Mouse (Mus musculus) liver, embryonic 13.5 days (tissue): Measurements from ENCODE around the gene Prdm11. TPM values are rescaled to one million over a fixed set of nuclear protein-coding genes. Genes with fewer than 3 reads are reported as not detected.

Experiments used
- ATAC-seq: fragments of 200-750 bp; cut with Nextera tagmentation; 2 replicates; pipeline ENCODE4 v1.8.0; 2017; ENCODE audit warnings: low read depth, mild to moderate bottlenecking, moderate number of reproducible peaks, moderate library complexity
- DNase-seq: peaks from one replicate; pipeline ENCODE4 v3.0.0; 2022
- H3K27ac ChIP-seq: fragments of 300-500 bp; sonication (generic); 2 replicates; pipeline ENCODE4 v1.5.1; 2015; ENCODE audit warnings: moderate library complexity, mild to moderate bottlenecking, inconsistent platforms
- H3K27me3 ChIP-seq: fragments of 300-500 bp; sonication (generic); 2 replicates; pipeline ENCODE4 v1.6.1; 2015; ENCODE audit warnings: mild to moderate bottlenecking, inconsistent platforms
- H3K36me3 ChIP-seq: fragments of 300-500 bp; sonication (generic); 2 replicates; pipeline ENCODE4 v1.6.1; 2015; ENCODE audit warnings: mild to moderate bottlenecking, inconsistent platforms
- H3K4me1 ChIP-seq: fragments of 300-500 bp; sonication (generic); replicated peaks from 2 replicates; pipeline ENCODE4 v1.6.1; 2015; ENCODE audit warnings: inconsistent platforms
- H3K4me2 ChIP-seq: fragments of 300-500 bp; sonication (generic); 2 replicates; pipeline ENCODE4 v1.6.1; 2015; ENCODE audit warnings: inconsistent platforms, mild to moderate bottlenecking, moderate library complexity
- H3K4me3 ChIP-seq: fragments of 300-500 bp; sonication (generic); replicated peaks from 2 replicates; pipeline ENCODE4 v1.5.1; 2015; ENCODE audit warnings: mild to moderate bottlenecking, inconsistent platforms
- H3K9ac ChIP-seq: fragments of 300-500 bp; sonication (generic); 2 replicates; pipeline ENCODE4 v1.6.1; 2015; ENCODE audit warnings: mild to moderate bottlenecking, inconsistent platforms
- H3K9me3 ChIP-seq: fragments of 300-500 bp; sonication (generic); replicated peaks from 2 replicates; pipeline ENCODE4 v1.6.1; 2016; ENCODE audit warnings: inconsistent platforms
- WGBS: fragments of 180-500 bp; shearing (Covaris S2); methylation state at CpG from one replicate; pipeline ENCODE4 v1.1.7; 2015; ENCODE audit not compliant: insufficient replicate concordance; 5-methylcytosine and 5-hydroxymethylcytosine counted together
- polyA plus RNA-seq: library from polyadenylated mRNA; unstranded; fragments of >200 nt; fragmentation: Nextera tagmentation; extraction: Ambion mirVana; gene quantifications from 2 replicates; pipeline ENCODE4 v1.2.1, GENCODE M21; 2015

Prdm11 gene
- polyA plus RNA-seq, 1 experiment from 2014 or later: 3.7 TPM

DNA sequence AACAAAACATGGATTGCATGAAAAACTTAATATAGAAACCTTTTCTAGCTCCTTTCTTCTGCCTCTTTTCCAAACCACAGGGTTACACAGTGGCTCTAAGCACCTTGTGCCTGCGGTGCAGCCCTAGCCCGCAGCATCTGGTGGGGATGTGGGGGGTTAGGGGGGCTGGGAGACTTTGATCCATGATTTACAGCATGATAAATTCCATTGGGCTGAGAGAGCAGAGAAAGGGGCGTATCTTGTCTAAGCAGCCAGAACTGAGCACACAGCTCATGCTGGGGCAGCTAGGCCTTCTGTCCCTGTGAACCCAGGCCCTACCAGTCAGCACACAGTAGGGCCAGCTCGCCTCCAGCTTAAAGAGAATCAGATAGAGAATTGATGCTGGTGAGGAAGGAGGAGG is 40.9 kb downstream of the Prdm11 start:
- WGBS: 68% methylated on average over 4 of the region's 4 CpGs
- H3K4me1 ChIP-seq: peaks cover 34% of the 10 kb centered on the region
- H3K36me3 ChIP-seq: peaks cover 5% of the 10 kb centered on the region; the same call in 1 of the 2 replicates
- no peak overlapping the region for H3K4me3 ChIP-seq
- no peak overlapping the region for H3K9ac ChIP-seq
- no peaks in the 10 kb centered on the region for H3K9me3 ChIP-seq
- DNase-seq (no peak), ATAC-seq (no peak)
- H3K27me3 ChIP-seq: no peaks in the 10 kb centered on the region
- no peak overlapping the region for H3K27ac ChIP-seq
- no peak overlapping the region for H3K4me2 ChIP-seq

DNA sequence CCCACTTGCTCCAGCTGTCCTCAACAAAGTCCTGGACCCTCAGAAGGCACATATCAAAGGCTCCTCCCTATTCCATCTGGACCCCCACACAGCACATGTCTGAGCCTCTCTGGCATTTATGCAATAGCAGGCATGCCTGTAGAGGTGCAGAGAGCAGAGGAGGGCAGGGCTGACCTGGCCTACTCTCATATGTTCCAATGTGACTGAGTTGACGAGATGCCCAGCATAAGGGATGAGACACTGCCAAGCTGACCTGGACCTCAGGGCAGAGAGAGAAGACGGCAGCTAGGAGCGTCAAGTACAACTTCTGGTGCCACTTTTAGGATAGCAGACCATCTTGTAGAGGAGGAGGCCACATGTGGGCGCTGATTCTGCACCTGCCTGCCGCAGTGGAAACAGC is 54.0 kb downstream of the Prdm11 start:
- ATAC-seq (no peak), DNase-seq (no peak)
- no peak overlapping the region for H3K4me2 ChIP-seq
- no peak overlapping the region for H3K4me3 ChIP-seq
- H3K27me3 ChIP-seq: no peaks in the 10 kb centered on the region
- WGBS: 86% methylated on average over 5 of the region's 5 CpGs
- H3K4me1 ChIP-seq: peaks cover 31% of the 10 kb centered on the region
- H3K36me3 ChIP-seq: peaks cover 42% of the 10 kb centered on the region
- H3K27ac ChIP-seq: no peak overlapping the region
- H3K9me3 ChIP-seq: no peaks in the 10 kb centered on the region
- no peak overlapping the region for H3K9ac ChIP-seq

DNA sequence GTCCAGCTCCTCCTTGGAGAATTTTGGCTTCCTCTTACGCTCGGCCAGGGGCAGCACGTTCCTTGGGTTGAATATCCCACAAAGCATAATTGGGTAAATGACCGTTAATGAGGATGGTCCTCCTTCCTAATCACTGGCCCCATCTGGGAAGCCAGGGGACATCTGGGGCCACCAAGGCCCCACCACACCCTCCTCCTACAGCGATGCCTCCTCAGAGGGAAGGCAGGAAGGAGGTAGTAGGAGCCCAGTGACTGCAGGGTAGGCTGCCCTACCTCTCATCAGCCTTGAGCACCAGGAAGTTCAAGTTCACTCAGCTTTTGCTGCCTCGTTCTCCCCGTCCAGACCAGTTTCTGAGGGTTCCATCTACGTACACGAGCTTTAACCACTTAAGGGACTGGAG is 56.4 kb downstream of the Prdm11 start:
- ATAC-seq: no peak
- no peak overlapping the region for H3K9ac ChIP-seq
- H3K4me1 ChIP-seq: peaks cover 54% of the 10 kb centered on the region
- no peak overlapping the region for H3K27ac ChIP-seq
- peaks cover 48% of the 10 kb centered on the region for H3K36me3 ChIP-seq
- no peaks in the 10 kb centered on the region for H3K9me3 ChIP-seq
- H3K27me3 ChIP-seq: no peaks in the 10 kb centered on the region
- no peak overlapping the region for H3K4me3 ChIP-seq
- 60% methylated on average over 9 of the region's 9 CpGs for WGBS
- DNase-seq: no peak
- H3K4me2 ChIP-seq: no peak overlapping the region

DNA sequence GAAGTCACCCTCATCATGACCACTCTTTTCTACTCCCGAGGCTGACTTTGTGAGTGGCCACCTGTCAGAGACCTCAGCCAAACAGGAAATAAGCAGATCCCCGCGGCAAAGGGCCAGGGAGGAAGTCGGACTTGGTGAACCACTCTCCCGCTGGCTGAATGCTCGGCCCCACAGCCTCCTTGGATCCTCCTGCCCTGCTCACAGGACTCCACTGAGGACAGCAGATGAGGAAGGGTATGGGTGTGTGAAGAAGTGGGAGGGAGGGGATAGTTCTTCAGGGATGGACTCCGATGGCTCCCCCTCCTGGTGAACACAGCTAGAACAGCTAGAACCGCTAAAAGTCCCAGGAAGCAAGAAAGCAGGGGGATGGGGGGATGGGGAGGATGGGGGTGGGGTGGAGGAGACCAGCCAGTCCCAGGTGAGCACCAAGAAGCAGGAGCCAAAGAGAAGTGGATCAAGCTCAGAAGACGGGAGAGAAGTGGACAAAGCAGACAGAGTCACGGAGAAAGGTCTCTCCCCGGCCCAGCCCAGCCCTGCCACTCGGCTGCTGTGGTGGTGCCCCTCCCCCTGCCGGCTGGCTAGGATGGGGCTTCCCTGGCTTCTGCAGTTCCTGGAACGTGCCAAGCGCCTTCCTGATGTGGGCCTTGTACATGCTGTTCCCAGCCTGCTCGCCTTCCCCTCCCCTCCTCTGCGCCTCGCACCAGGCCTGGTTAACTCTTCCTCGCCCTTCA is 57.9 kb downstream of the Prdm11 start:
- Histone ChIP-seq H3K4me2 (peak overlapping the region; percentile 23; the same call in 1 of the 2 replicates), H3K4me1 (peaks cover 69% of the 10 kb centered on the region), H3K27ac (no peak overlapping the region), H3K4me3 (no peak overlapping the region), H3K27me3 (no peaks in the 10 kb centered on the region), H3K9me3 (no peaks in the 10 kb centered on the region), H3K9ac (no peak overlapping the region), H3K36me3 (peaks cover 43% of the 10 kb centered on the region)
- WGBS: 26% methylated on average over 19 of the region's 19 CpGs
- ATAC-seq: peak; percentile 37; the same call in 1 of the 2 replicates
- peak; percentile 34 for DNase-seq

DNA sequence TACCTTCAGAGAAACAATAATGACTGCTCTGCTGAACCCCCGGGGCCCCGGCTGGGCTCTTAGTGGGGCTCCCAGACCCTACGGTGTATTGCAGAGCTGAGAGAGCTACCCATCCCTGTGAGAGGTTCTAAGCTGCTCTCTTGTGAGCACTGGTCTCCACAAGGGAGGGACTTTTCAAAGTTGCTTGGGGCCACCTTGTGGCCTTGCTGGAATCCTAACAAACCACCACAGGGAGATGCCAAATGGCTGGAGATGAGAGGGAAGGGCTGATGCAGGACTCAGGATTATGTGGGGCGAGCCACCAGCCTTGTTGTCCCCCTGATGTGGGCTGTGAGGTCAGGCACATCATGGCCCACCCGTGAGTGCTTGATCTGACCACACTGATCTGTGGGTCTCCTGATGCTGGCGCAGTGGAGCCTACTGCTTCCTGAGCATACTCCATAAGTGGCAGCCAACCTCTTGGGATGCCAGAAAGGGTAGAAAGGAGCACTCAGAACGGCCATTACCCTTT is 58.8 kb downstream of the Prdm11 start:
- Histone ChIP-seq H3K36me3 (peaks cover 37% of the 10 kb centered on the region), H3K9me3 (no peaks in the 10 kb centered on the region), H3K9ac (no peak overlapping the region), H3K4me3 (no peak overlapping the region), H3K4me1 (peaks cover 78% of the 10 kb centered on the region), H3K27me3 (no peaks in the 10 kb centered on the region), H3K4me2 (0 out of 2 replicates have a peak overlapping the region, but pooled peaks have one; percentile 23), H3K27ac (no peak overlapping the region)
- ATAC-seq (no peak), DNase-seq (no peak)
- WGBS: 68% methylated on average over 7 of the region's 7 CpGs

DNA sequence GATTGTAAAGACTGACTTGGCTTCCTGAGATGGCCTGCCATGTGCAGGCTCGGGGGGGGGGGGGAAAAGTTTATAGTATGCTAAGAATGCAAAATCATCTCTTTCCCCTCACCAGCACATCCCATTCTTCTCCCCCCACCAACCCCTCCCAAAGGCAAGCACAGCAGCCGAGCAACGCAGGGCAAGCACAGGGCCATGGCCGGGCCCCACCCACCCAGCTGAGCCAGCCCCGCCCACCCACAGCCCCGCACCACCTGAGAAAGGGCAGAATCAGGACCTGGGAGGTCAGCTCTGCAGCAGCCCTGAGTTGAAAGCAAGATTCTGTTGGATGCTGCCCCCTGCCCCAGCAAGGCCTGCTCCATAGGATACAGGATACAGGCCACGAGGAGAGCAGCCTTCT is 60.4 kb downstream of the Prdm11 start:
- Histone ChIP-seq H3K4me1 (peaks cover 94% of the 10 kb centered on the region), H3K27ac (peak overlapping the region; percentile 53; the same call in 1 of the 2 replicates)
- 0 out of 2 replicates have a peak, but pooled peaks have one; percentile 18 for ATAC-seq

DNA sequence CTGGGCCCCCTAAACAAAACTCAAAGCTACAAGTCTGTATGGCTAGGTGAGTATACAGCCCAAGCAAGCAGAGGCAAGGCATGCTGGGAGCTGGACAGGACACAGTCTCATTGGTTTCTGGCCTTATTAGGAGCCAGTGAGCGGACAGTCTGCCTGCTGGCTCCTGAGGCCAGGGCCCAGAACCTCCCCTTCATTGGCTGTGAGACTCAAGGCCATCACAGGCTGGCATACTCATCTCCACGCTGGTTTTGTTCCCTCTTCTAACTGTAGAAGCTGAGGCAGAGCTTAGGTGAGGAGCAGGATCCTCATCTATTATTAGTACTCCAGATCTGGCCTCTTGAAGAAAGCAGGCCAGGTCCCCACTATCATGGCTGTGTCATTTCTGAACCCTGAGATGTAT is 60.8 kb downstream of the Prdm11 start:
- peaks cover 96% of the 10 kb centered on the region for H3K4me1 ChIP-seq

More for the DNA sequence above, 60.4 kb downstream of the Prdm11 start:
- no peak for DNase-seq
- H3K27me3 ChIP-seq: no peaks in the 10 kb centered on the region
- H3K9me3 ChIP-seq: no peaks in the 10 kb centered on the region
- 18% methylated on average over 6 of the region's 7 CpGs for WGBS
- H3K9ac ChIP-seq: no peak overlapping the region
- H3K4me2 ChIP-seq: no peak overlapping the region
- H3K4me3 ChIP-seq: no peak overlapping the region
- H3K36me3 ChIP-seq: peaks cover 28% of the 10 kb centered on the region

DNA sequence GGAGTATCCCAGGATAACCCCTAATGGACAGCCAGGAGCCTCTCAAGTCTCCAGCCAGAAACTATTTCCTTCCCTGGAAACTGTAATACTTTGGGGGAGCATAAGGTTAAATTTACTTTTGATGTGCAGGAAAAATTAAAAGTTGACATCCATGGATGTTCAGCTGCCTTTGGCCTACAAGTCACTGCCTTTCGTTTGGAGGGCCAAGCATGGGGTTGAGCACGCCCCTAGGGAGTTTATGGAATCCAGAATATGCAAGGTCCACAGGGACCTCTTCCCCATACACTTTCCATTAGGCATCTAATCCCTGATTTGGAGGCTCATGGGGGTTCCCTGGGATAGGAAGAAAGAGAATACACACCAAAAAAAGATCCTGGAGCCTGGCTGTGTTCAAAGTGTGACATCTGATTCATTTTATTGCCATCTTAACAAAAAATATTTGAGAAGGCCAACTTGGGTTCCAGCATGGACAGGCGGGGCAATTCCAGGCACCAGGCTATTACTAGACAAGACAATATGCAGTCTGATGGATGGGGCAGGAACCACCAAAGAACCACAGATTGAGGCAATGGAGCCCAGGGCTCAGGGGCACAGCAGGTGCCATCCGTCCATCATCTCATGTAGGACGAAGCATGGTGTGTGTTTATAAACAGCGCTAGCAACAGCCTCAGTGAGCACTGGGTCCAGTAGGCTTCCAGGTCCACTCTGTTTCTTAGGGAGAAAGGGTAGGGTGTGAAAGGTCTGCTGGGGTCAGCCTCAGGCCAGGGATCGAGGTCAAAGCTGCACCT is 61.5 kb downstream of the Prdm11 start:
- H3K4me1 ChIP-seq: peaks cover 93% of the 10 kb centered on the region
- WGBS: 79% methylated on average over 7 of the region's 7 CpGs
- H3K4me3 ChIP-seq: no peak overlapping the region
- H3K9ac ChIP-seq: no peak overlapping the region
- peaks cover 28% of the 10 kb centered on the region for H3K36me3 ChIP-seq
- DNase-seq: no peak
- H3K27ac ChIP-seq: peak overlapping the region; percentile 74
- H3K27me3 ChIP-seq: no peaks in the 10 kb centered on the region
- ATAC-seq: no peak
- no peak overlapping the region for H3K4me2 ChIP-seq
- H3K9me3 ChIP-seq: no peaks in the 10 kb centered on the region

More for the DNA sequence above, 60.8 kb downstream of the Prdm11 start:
- 80% methylated on average over 2 of the region's 2 CpGs for WGBS
- Histone ChIP-seq H3K9ac (no peak overlapping the region), H3K27ac (peak overlapping the region; percentile 68), H3K4me3 (no peak overlapping the region), H3K27me3 (no peaks in the 10 kb centered on the region), H3K36me3 (peaks cover 28% of the 10 kb centered on the region), H3K9me3 (no peaks in the 10 kb centered on the region), H3K4me2 (no peak overlapping the region)
- DNase-seq (no peak), ATAC-seq (no peak)

DNA sequence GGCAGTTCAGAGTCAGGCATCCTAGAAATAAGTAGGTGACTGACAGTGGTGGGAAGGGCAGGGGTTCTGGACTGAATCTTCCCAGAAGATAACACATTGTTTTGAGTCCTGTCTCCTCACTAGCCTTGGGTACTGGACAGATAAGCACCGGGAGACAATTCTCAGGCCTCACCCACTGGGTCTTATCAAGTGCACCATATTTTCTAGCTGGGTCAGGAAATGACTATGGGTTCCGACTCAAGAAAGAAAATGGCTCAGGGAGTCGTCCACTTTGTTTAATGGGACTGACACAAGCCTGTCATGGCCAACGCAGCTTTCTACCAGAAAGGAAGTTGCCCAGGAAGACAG is 62.7 kb downstream of the Prdm11 start:
- H3K4me2 ChIP-seq: peak overlapping the region; percentile 51
- no peak overlapping the region for H3K4me3 ChIP-seq
- peak overlapping the region; percentile 74 for H3K27ac ChIP-seq
- peaks cover 29% of the 10 kb centered on the region for H3K36me3 ChIP-seq
- peak; percentile 94 for ATAC-seq
- DNase-seq: peak; percentile 76
- H3K9ac ChIP-seq: peak overlapping the region; percentile 41; the same call in 1 of the 2 replicates
- H3K9me3 ChIP-seq: no peaks in the 10 kb centered on the region
- 11% methylated on average over 4 of the region's 4 CpGs for WGBS
- H3K4me1 ChIP-seq: peaks cover 81% of the 10 kb centered on the region
- H3K27me3 ChIP-seq: no peaks in the 10 kb centered on the region

DNA sequence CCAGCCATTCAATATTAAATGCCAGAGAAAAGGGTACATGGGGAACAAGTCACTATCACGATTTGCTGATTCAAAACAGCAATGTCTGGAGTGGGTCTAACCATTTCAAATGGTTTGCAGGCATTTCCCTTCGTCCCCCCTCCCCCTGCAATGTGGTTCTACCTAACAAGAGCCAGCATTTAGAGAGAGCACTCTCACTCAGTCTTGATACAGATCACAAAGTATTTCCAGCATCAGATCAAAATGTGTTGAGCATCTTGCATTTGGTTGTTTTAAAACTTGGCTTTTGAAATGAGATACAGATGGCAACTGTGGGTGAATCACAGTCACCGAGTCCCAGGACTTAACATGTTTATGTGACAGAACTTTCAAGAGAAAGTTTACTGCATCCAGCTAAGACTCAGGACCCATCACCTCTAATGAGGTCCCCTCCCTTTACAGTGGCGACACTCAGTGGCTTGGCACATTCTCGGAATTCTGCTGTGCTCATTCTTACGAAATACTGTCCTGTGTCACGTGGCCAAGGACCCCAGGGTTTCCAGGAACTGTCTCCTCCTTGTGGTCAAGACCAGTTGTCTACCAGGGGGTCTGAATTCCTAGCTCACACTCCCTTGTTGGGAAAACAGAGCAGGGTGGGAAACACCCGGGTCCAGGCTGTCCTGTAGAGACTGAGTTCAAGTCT is 63.2 kb downstream of the Prdm11 start:
- Histone ChIP-seq H3K9ac (peak overlapping the region; percentile 41; the same call in 1 of the 2 replicates), H3K4me3 (0 out of 2 replicates have a peak overlapping the region, but pooled peaks have one; percentile 6), H3K36me3 (peaks cover 31% of the 10 kb centered on the region), H3K4me1 (peaks cover 76% of the 10 kb centered on the region), H3K9me3 (no peaks in the 10 kb centered on the region), H3K4me2 (peak overlapping the region; percentile 51), H3K27ac (peak overlapping the region; percentile 74), H3K27me3 (no peaks in the 10 kb centered on the region)
- 22% methylated on average over 8 of the region's 8 CpGs for WGBS
- DNase-seq: peak; percentile 39
- ATAC-seq: peak; percentile 35

DNA sequence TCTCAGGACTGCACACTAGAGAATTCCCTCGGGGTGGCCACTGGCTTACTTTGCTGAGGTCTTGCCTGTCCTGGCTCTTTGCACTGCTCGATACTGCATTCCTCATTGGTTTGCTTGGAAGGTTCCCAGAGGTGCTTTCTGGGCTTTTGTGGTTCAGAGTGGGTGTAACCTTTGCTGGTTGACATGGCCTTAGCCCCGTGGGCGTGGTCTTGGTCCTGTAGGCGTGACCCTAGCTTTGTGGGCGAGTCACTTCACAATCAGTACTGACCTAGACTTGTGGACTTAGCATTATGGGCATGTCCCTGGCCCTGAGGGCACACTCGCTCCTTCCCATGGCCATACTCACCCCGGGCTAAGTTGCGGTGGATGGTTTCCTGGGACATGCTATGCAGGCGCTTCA is 65.8 kb downstream of the Prdm11 start:
- DNase-seq: peak; percentile 66
- Histone ChIP-seq H3K4me2 (no peak overlapping the region), H3K4me3 (no peak overlapping the region), H3K9me3 (no peaks in the 10 kb centered on the region), H3K27me3 (no peaks in the 10 kb centered on the region), H3K36me3 (peaks cover 18% of the 10 kb centered on the region; the same call in 1 of the 2 replicates), H3K27ac (no peak overlapping the region), H3K9ac (no peak overlapping the region), H3K4me1 (peaks cover 53% of the 10 kb centered on the region)
- no peak for ATAC-seq
- WGBS: 60% methylated on average over 10 of the region's 10 CpGs
